Mouse (Mus musculus) v-Abl transformed pro-B cells (cell line): ENCODE results near the gene Ripor3.

Source experiments
- in situ Hi-C, 2 experiments: fragments of 400-800 bp; cut with MboI; formaldehyde crosslinking; loops; one replicate each; pipeline ENCODE4 v1.15.1; 2025; ENCODE audit not compliant: unreplicated experiment in 2 of 2

The Ripor3 gene

DNA sequence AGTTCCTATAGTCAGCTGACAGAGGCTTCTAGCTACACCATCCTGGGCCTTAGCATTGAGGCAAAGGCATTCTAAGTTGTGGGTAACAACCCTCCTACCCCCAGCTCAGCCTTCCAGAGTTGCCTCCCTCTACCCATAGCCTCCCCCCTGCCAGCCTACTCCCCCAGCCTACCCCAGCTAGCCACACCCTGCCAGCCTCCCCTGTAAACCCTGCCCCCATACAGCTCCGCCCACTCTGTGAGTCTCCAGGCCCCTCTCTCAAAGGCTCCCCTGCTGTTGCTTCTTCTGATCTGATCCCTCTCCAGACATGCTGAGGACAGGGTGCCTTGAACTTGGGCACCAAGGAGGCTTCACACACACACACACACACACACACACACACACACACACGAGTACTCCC is 21.4 kb upstream of the Ripor3 start:
- in situ Hi-C loops = no loop called here

- in situ Hi-C loops = no loop called here
These were observed 18.0 kb upstream of the Ripor3 start for GRCm38 (mm10) chr2:168028376-168028775.

GRCm38 (mm10) chr2:168026467-168026866 is 16.0 kb upstream of the Ripor3 start:
- in situ Hi-C loops = no loop called here

- in situ Hi-C loops = no loop called here
These were observed 15.5 kb upstream of the Ripor3 start for GRCm38 (mm10) chr2:168025882-168026281.

- in situ Hi-C loops = no loop called here
These were observed 14.8 kb upstream of the Ripor3 start for GRCm38 (mm10) chr2:168025174-168025573.

DNA sequence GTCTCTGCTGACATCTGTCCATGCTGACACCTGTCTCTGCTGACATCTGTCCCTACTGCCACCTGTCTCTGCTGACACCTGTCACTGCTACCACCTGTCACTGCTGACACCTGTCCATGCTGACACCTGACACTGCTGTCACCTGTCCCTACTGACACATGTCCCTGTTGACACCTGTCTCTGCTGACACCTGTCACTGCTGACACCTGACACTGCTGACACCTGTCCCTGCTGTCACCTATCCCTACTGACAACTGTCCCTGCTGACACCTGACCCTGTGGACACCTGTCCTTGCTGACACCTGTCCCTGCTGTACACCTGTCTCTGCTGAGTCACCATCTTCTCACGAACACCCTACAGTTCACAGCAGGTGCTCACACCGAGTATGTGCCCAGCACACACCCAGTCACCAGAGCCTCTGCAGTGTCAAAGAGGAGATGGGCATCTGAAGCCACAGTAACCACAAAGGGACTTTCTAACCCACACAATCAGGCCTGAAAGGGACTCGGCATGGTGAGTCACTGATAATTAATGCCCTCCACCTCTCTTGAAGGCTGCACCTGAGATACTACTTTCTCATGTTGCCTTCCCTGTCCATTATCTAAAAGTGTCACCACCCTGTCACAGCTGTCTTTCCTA is 13.5 kb upstream of the Ripor3 start:
- in situ Hi-C loops = no loop called here

DNA sequence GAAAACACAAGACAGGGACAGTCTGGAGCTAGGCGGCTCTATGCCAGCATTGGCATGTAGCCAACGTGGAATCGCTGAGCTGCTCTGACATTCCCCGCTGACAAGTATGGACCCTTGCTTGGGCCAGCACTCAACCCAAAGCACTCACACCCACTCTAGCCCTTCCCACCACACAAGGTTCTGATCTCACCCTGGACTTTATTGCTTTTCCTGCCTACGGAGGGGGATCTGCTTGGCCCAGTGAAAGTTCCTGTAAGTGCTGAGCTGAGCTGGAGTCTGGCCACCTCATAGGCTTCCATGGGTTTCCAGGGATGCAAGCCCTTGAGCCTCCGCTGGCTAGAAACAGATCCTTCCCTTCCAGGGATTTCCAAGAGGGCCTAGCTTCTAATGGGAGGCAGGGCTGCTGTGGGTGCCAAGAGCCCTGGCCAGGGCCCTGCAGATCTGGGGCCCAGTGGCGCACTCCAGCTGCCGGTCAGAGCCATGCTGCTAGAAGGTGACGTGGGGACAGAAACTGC is 8.8 kb upstream of the Ripor3 start:
- in situ Hi-C loops = loop anchor here in 1 of 2 experiments (5.0 kb wide), 1 partner anchor 332 kb away; the partner anchor contains the start of genes Cebpb and Tmem189

- in situ Hi-C loops = loop anchor here in 1 of 2 experiments (5.0 kb wide), 1 partner anchor 330 kb away; the partner anchor contains the start of genes Cebpb and Tmem189
These were observed 6.6 kb upstream of the Ripor3 start for GRCm38 (mm10) chr2:168016951-168017391.

GRCm38 (mm10) chr2:168010893-168011292 is 475 bp upstream of the Ripor3 start:
- in situ Hi-C loops = loop anchor here (5.0 kb wide), 2 partner anchors 114 to 324 kb away; partner anchors contain the start of genes Cebpb (in 1 of the 2) and Tmem189 (in 1 of the 2)

DNA sequence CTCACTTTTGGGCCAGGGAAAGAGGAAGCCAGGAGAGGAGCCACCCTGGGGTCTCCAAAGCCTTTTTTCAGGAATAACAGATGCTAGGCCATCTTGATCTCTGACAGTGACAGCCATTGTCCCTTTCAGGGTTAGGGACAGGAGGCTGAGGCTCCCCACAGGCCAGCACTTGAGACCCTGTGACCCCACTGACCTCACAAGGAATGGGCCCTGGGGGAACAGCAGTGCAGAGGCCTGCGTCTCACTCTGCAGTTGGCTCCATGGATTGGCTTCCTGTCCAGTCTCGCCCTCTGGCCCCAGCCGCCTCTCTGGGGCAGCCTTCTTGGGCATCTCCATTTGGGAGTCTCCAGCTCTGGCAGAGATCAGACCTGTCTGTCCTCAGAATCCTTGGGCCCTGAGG is 2.3 kb downstream of the Ripor3 start:
- in situ Hi-C loops = loop anchor here in 1 of 2 experiments (5.0 kb wide), 1 partner anchor 46 kb away; no protein-coding TSS in a partner anchor

GRCm38 (mm10) chr2:168006489-168006888 is 3.9 kb downstream of the Ripor3 start:
- in situ Hi-C loops = loop anchor here in 1 of 2 experiments (5.0 kb wide), 1 partner anchor 44 kb away; no protein-coding TSS in a partner anchor

DNA sequence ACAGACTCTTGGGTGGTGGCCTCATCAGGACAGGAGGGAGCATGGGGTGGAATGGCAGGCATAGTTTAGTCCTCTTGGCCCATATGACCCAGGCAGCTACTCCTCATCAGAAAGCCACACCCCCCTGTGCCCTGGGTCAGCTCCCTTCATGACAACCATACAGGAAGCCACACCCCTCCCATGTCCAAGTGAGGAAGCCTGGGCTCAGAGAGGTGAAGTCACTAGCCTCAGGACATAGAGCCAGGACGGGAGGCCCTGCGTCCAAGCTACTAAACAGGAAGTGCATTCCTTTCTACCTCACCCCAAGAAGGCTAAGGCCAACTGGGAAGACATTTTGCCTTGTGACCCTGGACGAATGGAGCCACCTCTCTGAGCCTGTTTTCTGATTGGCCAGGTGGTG is 4.8 kb downstream of the Ripor3 start:
- in situ Hi-C loops = loop anchor here in 1 of 2 experiments (5.0 kb wide), 1 partner anchor 43 kb away; no protein-coding TSS in a partner anchor

DNA sequence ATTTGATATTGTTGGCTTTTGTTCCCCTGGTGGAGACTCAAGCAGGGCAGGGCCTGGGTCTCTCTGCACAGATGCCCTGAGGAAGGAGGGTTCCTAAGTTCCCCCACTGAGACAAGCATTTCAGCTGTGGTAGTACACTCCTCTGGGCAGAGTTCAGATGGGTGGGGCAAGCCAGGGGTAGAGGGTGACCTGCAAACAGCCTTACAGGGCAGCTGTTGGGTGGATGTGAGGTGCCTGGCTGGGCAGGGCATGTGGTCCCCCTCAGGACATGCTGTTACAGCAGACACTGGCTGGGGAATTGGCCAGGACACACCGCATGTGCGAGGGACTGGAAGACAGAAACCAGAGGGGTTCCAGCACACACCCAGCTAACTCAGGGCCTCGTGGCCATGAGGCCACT is 5.4 kb downstream of the Ripor3 start:
- in situ Hi-C loops = loop anchor here in 1 of 2 experiments (5.0 kb wide), 1 partner anchor 43 kb away; no protein-coding TSS in a partner anchor

- in situ Hi-C loops = no loop called here
These were observed 6.0 kb downstream of the Ripor3 start for GRCm38 (mm10) chr2:168004369-168004768.

- in situ Hi-C loops = no loop called here
These were observed 7.0 kb downstream of the Ripor3 start for GRCm38 (mm10) chr2:168003431-168003830.

DNA sequence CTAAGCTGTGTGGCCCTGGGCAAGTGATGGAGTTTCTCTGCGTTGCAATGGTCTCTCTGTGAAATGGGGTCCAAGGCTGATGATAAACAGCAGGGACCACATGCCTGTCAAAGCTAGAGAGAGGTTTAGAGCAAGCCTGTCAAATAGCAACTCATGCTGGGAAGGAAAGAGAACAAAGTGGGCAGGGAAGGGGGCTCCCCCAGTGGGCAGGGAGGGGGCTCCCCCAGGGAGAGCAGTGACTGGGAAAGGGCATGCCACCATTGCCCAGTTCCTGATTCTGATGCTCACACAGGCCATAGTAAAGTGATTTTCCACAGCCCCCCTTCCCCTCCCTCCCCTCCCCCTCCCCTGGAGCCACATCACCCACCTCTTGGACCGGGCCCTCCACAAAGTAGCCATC is 7.5 kb downstream of the Ripor3 start:
- in situ Hi-C loops = no loop called here

GRCm38 (mm10) chr2:168002188-168002587 is 8.2 kb downstream of the Ripor3 start:
- in situ Hi-C loops = no loop called here

DNA sequence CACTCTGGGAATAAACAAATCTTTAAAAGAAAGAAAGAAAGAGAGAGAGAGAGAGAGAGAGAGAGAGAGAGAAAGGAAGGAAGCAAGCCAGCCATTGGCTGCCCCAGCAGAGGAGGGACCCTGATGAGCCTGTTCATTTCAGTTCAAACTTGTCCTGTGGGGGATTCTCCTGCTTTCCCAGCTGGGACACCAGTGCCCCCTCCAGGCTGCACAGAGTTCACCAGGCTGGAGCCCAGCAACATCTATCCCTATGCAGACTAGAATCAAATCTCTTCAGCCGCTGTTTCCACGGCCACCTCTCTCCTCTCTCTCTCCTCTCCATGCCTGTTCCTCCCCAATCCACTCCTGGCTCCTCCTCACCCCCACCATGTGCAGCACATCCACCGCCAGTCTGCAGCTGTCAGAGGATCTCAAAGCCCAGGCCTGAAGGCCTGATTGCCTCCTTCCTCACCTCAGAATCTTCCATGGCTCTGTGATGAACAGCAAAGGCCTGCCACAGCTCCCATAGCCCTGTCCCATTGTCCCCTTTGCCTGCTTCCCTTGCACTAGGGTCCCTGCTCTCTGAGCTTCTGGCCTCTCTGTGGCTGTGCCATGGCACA is 11.2 kb downstream of the Ripor3 start:
- in situ Hi-C loops = no loop called here

GRCm38 (mm10) chr2:167997562-167997961 is 12.9 kb downstream of the Ripor3 start:
- in situ Hi-C loops = no loop called here

GRCm38 (mm10) chr2:167996672-167997215 is 13.7 kb downstream of the Ripor3 start:
- in situ Hi-C loops = no loop called here
